Mouse (Mus musculus): Measurements from ENCODE around the gene Herc3.
"Not testable (repeated sequence)": the region's sequence is repeated elsewhere in the genome, so short reads cannot be mapped to it uniquely, and the experiment has no call there.

Gene Herc3

GRCm38 (mm10) chr6:58862446-58862993 is 31.3 kb downstream of the Herc3 start:
- DNase-seq, result no peak

GRCm38 (mm10) chr6:58863631-58864235 is 32.5 kb downstream of the Herc3 start:
- no peak for DNase-seq

GRCm38 (mm10) chr6:58867858-58868257 is 36.6 kb downstream of the Herc3 start:
- DNase-seq, result not testable (repeated sequence)

GRCm38 (mm10) chr6:58879572-58879971 is 48.3 kb downstream of the Herc3 start:
- no peak for DNase-seq

- no peak for DNase-seq
These were observed 48.7 kb downstream of the Herc3 start for GRCm38 (mm10) chr6:58879987-58880386.

- DNase-seq, result no peak
These were observed 49.6 kb downstream of the Herc3 start for GRCm38 (mm10) chr6:58880861-58881260.

- no peak for DNase-seq
These were observed 50.1 kb downstream of the Herc3 start for GRCm38 (mm10) chr6:58881363-58881762.

- DNase-seq, result no peak
These were observed 51.0 kb downstream of the Herc3 start for GRCm38 (mm10) chr6:58882271-58882670.

GRCm38 (mm10) chr6:58889917-58890316 is 58.7 kb downstream of the Herc3 start:
- no peak for DNase-seq

GRCm38 (mm10) chr6:58893307-58893706 is 62.0 kb downstream of the Herc3 start:
- DNase-seq, result no peak

GRCm38 (mm10) chr6:58894994-58895393 is 63.7 kb downstream of the Herc3 start:
- no peak for DNase-seq

GRCm38 (mm10) chr6:58896648-58897047 is 65.4 kb downstream of the Herc3 start:
- no peak for DNase-seq

GRCm38 (mm10) chr6:58899076-58899475 is 67.8 kb downstream of the Herc3 start:
- no peak for DNase-seq

GRCm38 (mm10) chr6:58900536-58900935 is 69.3 kb downstream of the Herc3 start:
- no peak for DNase-seq

- no peak for DNase-seq
These were observed 71.9 kb downstream of the Herc3 start for GRCm38 (mm10) chr6:58903171-58903570.

- no peak for DNase-seq
These were observed 73.3 kb downstream of the Herc3 start for GRCm38 (mm10) chr6:58904551-58904950.

GRCm38 (mm10) chr6:58906852-58907261 is 75.6 kb downstream of the Herc3 start, which contains the start of gene Nap1l5:
Nap1l5 (minus strand) TSS chr6:58907076.
- DNase-seq, result no peak

- no peak for DNase-seq
These were observed 76.1 kb downstream of the Herc3 start for GRCm38 (mm10) chr6:58907336-58907735.

GRCm38 (mm10) chr6:58907791-58908190 is 76.5 kb downstream of the Herc3 start:
- no peak for DNase-seq

- DNase-seq, result no peak
These were observed 81.6 kb downstream of the Herc3 start for GRCm38 (mm10) chr6:58912842-58913241.

- no peak for DNase-seq
These were observed 82.3 kb downstream of the Herc3 start for GRCm38 (mm10) chr6:58913551-58913950.

- no peak for DNase-seq
These were observed 82.7 kb downstream of the Herc3 start for GRCm38 (mm10) chr6:58913971-58914370.

GRCm38 (mm10) chr6:58916498-58916897 is 85.2 kb downstream of the Herc3 start:
- DNase-seq, result no peak

GRCm38 (mm10) chr6:58920735-58921134 is 89.5 kb downstream of the Herc3 start:
- DNase-seq, result no peak

GRCm38 (mm10) chr6:58921623-58922022 is 90.4 kb downstream of the Herc3 start:
- no peak for DNase-seq
